Comparison of ENCODE assay signal across 14 mouse cellular contexts in genomic region chr2:163676745-163677144, GRCm38 (mm10). TPM values are rescaled to one million over a fixed set of nuclear protein-coding genes. Genes with fewer than 3 reads are reported as not detected.
DNase-seq lines count a peak whose midpoint lies in the region; ATAC-seq and TF ChIP-seq lines count a peak whose summit lies in the region.
"Had no signal": no experiment of that assay in that cellular context is flagged by ENCODE, and none has a peak within 500 bp of the region (broad histone marks: within the 10 kb centered on the region; RNA-seq: fewer than 3 reads in every experiment).

No protein-coding gene starts in this region.

- TF ChIP-seq EP300 in heart, adult 2 months (IDR thresholded peaks at IDR 0.05; ENCODE audit: insufficient read depth, low read depth, low read length), result no peak

- TF ChIP-seq POLR2A in heart, adult 2 months (IDR thresholded peaks at IDR 0.05; ENCODE audit: insufficient read depth, low read depth, low read length), result no peak

- no peaks in the 10 kb centered on the region for H3K9me3 ChIP-seq in liver, embryonic 11.5 days (ENCODE audit: control insufficient read depth, low read length)
- H3K9me3 ChIP-seq in liver, embryonic 12.5 days (replicated peaks), result no peaks in the 10 kb centered on the region
- H3K9me3 ChIP-seq in embryonic facial prominence, embryonic 15.5 days (replicated peaks), result no peaks in the 10 kb centered on the region
- H3K9me3 ChIP-seq in hindbrain, embryonic 11.5 days (ENCODE audit: control insufficient read depth, low read length), result no peaks in the 10 kb centered on the region
- H3K9me3 ChIP-seq: embryonic facial prominence, embryonic 13.5 days; neural tube, embryonic 12.5 days had no signal

- no peak overlapping the region for H3K4me3 ChIP-seq in heart, adult 2 months
- H3K4me3 ChIP-seq in liver, embryonic 11.5 days (ENCODE audit: low read depth, low read length), result no peak overlapping the region
- H3K4me3 ChIP-seq in liver, embryonic 12.5 days, result no peak overlapping the region
- H3K4me3 ChIP-seq in embryonic facial prominence, embryonic 15.5 days (replicated peaks), result no peak overlapping the region
- H3K4me3 ChIP-seq in hindbrain, embryonic 11.5 days (ENCODE audit: low read depth, low read length), result no peak overlapping the region
- H3K4me3 ChIP-seq: embryonic facial prominence, embryonic 13.5 days; neural tube, embryonic 12.5 days had no signal

- peak overlapping the region; percentile 82 for H3K27ac ChIP-seq in heart, adult 2 months
- H3K27ac ChIP-seq in liver, embryonic 11.5 days (ENCODE audit: low read depth, low read length), result 0 out of 2 replicates have a peak overlapping the region, but pooled peaks have one; percentile 15
- no peak overlapping the region for H3K27ac ChIP-seq in liver, embryonic 12.5 days
- H3K27ac ChIP-seq in embryonic facial prominence, embryonic 15.5 days (replicated peaks), result peak overlapping the region; percentile 87; the same call in 1 of the 2 replicates
- H3K27ac ChIP-seq in hindbrain, embryonic 11.5 days (ENCODE audit: low read depth, low read length), result no peak overlapping the region
- H3K27ac ChIP-seq: hindbrain, embryonic 14.5 days; neural tube, embryonic 12.5 days had no signal

- peak in 1 of 2 experiments; percentile 31 for DNase-seq in heart, adult 2 months
- DNase-seq in heart, postnatal 10 days, result no peak
- DNase-seq in liver, embryonic 11.5 days (ENCODE audit: low spot score), result no peak
- no peak for DNase-seq in hindbrain, embryonic 11.5 days (ENCODE audit: low spot score)
- no peak for DNase-seq in yolk sac, embryonic 10.5 days (ENCODE audit: low spot score)
- DNase-seq: cerebellum, adult 9-11 months; kidney, postnatal 36 days; left cerebral cortex, postnatal 4 days had no signal

- peaks cover 9% of the 10 kb centered on the region for H3K36me3 ChIP-seq in heart, adult 2 months (ENCODE audit: control insufficient read depth, insufficient read depth, low read length)
- H3K36me3 ChIP-seq in liver, embryonic 11.5 days (ENCODE audit: control insufficient read depth, insufficient read depth, low read length), result no peaks in the 10 kb centered on the region
- H3K36me3 ChIP-seq in liver, embryonic 12.5 days, result peaks cover 4% of the 10 kb centered on the region; the same call in 1 of the 2 replicates
- no peaks in the 10 kb centered on the region for H3K36me3 ChIP-seq in embryonic facial prominence, embryonic 15.5 days
- no peaks in the 10 kb centered on the region for H3K36me3 ChIP-seq in hindbrain, embryonic 11.5 days (ENCODE audit: control insufficient read depth, insufficient read depth, low read length)
- H3K36me3 ChIP-seq: embryonic facial prominence, embryonic 13.5 days; neural tube, embryonic 12.5 days had no signal

- intact Hi-C loops in heart, adult 2 months (cut with DNase I), result loop anchor here (5.0 kb wide), 1 partner anchor 41 kb away; no protein-coding TSS in a partner anchor
- intact Hi-C loops in heart, postnatal 10 days (cut with DNase I), result no loop called here

- no peak for TF ChIP-seq CTCF in heart, adult 2 months (IDR thresholded peaks at IDR 0.05)

- no peak overlapping the region for H3K9ac ChIP-seq in heart, adult 2 months (ENCODE audit: low read depth, low read length)
- H3K9ac ChIP-seq in liver, embryonic 11.5 days (ENCODE audit: low read depth, low read length), result no peak overlapping the region
- no peak overlapping the region for H3K9ac ChIP-seq in liver, embryonic 12.5 days
- H3K9ac ChIP-seq in embryonic facial prominence, embryonic 15.5 days, result no peak overlapping the region
- H3K9ac ChIP-seq in hindbrain, embryonic 11.5 days (ENCODE audit: low read depth, low read length), result no peak overlapping the region
- H3K9ac ChIP-seq: embryonic facial prominence, embryonic 13.5 days; hindbrain, embryonic 14.5 days; neural tube, embryonic 12.5 days had no signal

- H3K79me2 ChIP-seq in heart, adult 2 months (replicated peaks; ENCODE audit: control insufficient read depth, insufficient read depth, low read length), result peaks cover 11% of the 10 kb centered on the region

- 75% methylated on average over 3 of the region's 3 CpGs for WGBS in heart, adult 2 months
- WGBS in liver, embryonic 11.5 days, result 80% methylated on average over 3 of the region's 3 CpGs
- 73% methylated on average over 3 of the region's 3 CpGs for WGBS in liver, embryonic 12.5 days (ENCODE audit: insufficient replicate concordance)
- 93% methylated on average over 3 of the region's 3 CpGs for WGBS in embryonic facial prominence, embryonic 15.5 days
- 94% methylated on average over 3 of the region's 3 CpGs for WGBS in hindbrain, embryonic 11.5 days

- H3K4me2 ChIP-seq in liver, embryonic 11.5 days, result no peak overlapping the region
- H3K4me2 ChIP-seq in liver, embryonic 12.5 days, result no peak overlapping the region
- no peak overlapping the region for H3K4me2 ChIP-seq in embryonic facial prominence, embryonic 15.5 days (replicated peaks)
- no peak overlapping the region for H3K4me2 ChIP-seq in hindbrain, embryonic 11.5 days (replicated peaks; ENCODE audit: low read depth, low read length)
- H3K4me2 ChIP-seq: hindbrain, embryonic 14.5 days; neural tube, embryonic 12.5 days had no signal

- peaks cover 18% of the 10 kb centered on the region for H3K4me1 ChIP-seq in heart, adult 2 months (ENCODE audit: control insufficient read depth, insufficient read depth, low read length)
- H3K4me1 ChIP-seq in liver, embryonic 11.5 days (replicated peaks; ENCODE audit: control insufficient read depth, insufficient read depth, low read length), result peaks cover 19% of the 10 kb centered on the region
- H3K4me1 ChIP-seq in liver, embryonic 12.5 days, result peaks cover 52% of the 10 kb centered on the region
- peaks cover 36% of the 10 kb centered on the region for H3K4me1 ChIP-seq in embryonic facial prominence, embryonic 15.5 days
- H3K4me1 ChIP-seq in hindbrain, embryonic 11.5 days (replicated peaks; ENCODE audit: control insufficient read depth, insufficient read depth, low read length), result no peaks in the 10 kb centered on the region

- no peak for ATAC-seq in liver, embryonic 11.5 days (replicated peaks; ENCODE audit: low FRiP score)
- no peak for ATAC-seq in liver, embryonic 12.5 days
- ATAC-seq in embryonic facial prominence, embryonic 15.5 days (ENCODE audit: insufficient number of reproducible peaks, low FRiP score, low TSS enrichment, low read depth), result no peak
- peak; percentile 76 for ATAC-seq in monocyte, adult 5-6 weeks (replicated peaks; ENCODE audit: insufficient number of reproducible peaks, low FRiP score, low TSS enrichment, poor library complexity, severe bottlenecking)
- ATAC-seq in hindbrain, embryonic 11.5 days (ENCODE audit: low FRiP score), result no peak

- no peaks in the 10 kb centered on the region for H3K27me3 ChIP-seq in heart, adult 2 months (ENCODE audit: control insufficient read depth, insufficient read depth, low read length)
- no peaks in the 10 kb centered on the region for H3K27me3 ChIP-seq in liver, embryonic 11.5 days (replicated peaks; ENCODE audit: control insufficient read depth, insufficient read depth, low read length)
- no peaks in the 10 kb centered on the region for H3K27me3 ChIP-seq in liver, embryonic 12.5 days (replicated peaks)
- H3K27me3 ChIP-seq in embryonic facial prominence, embryonic 15.5 days, result no peaks in the 10 kb centered on the region
- H3K27me3 ChIP-seq in hindbrain, embryonic 11.5 days (ENCODE audit: control insufficient read depth, insufficient read depth, low read length), result no peaks in the 10 kb centered on the region
- H3K27me3 ChIP-seq: embryonic facial prominence, embryonic 13.5 days; neural tube, embryonic 12.5 days had no signal

RNA-seq across cellular contexts. Expression of gene Pkig, which starts 18.6 kb away (rescaled TPM):
- total RNA-seq in heart, adult 2 months (2021), result 100 to 1,000 TPM; 214 to 237 TPM
- 344 and 361 TPM in 2 replicates for polyA plus RNA-seq in heart, adult 2 months (2012; rRNA removed)
- 100 to 1,000 TPM; 177 to 195 TPM for total RNA-seq in heart, postnatal 10 days (2021)
- polyA plus RNA-seq in liver, embryonic 11.5 days (2014; fragmentation: Nextera tagmentation; extraction: Ambion mirVana), result 178 and 186 TPM in 2 replicates
- polyA plus RNA-seq in liver, embryonic 12.5 days (2016; fragmentation: Nextera tagmentation; extraction: Ambion mirVana), result 133 and 134 TPM in 2 replicates
- 152 and 155 TPM in 2 replicates for polyA plus RNA-seq in embryonic facial prominence, embryonic 15.5 days (2015; fragmentation: Nextera tagmentation; extraction: Ambion mirVana)
- 35.5 to 40.2 TPM (median 39.7 TPM) in 3 replicates for total RNA-seq in monocyte, adult 5-6 weeks (2017)
- polyA plus RNA-seq in hindbrain, embryonic 11.5 days (2014; fragmentation: Nextera tagmentation; extraction: Ambion mirVana), result 136 and 138 TPM in 2 replicates

RNA-seq across cellular contexts. Expression of gene Serinc3, which starts 31.8 kb away (rescaled TPM):
- 100 to 1,000 TPM; 294 to 351 TPM for total RNA-seq in heart, adult 2 months (2021)
- polyA plus RNA-seq in heart, adult 2 months (2012; rRNA removed), result 264 and 414 TPM in 2 replicates
- 100 to 1,000 TPM; 327 to 358 TPM for total RNA-seq in heart, postnatal 10 days (2021)
- 116 TPM in 2 replicates for polyA plus RNA-seq in liver, embryonic 11.5 days (2014; fragmentation: Nextera tagmentation; extraction: Ambion mirVana)
- polyA plus RNA-seq in liver, embryonic 12.5 days (2016; fragmentation: Nextera tagmentation; extraction: Ambion mirVana), result 127 and 132 TPM in 2 replicates
- 39.4 and 40.8 TPM in 2 replicates for polyA plus RNA-seq in embryonic facial prominence, embryonic 15.5 days (2015; fragmentation: Nextera tagmentation; extraction: Ambion mirVana)
- total RNA-seq in monocyte, adult 5-6 weeks (2017), result 811 to 879 TPM (median 868 TPM) in 3 replicates
- polyA plus RNA-seq in hindbrain, embryonic 11.5 days (2014; fragmentation: Nextera tagmentation; extraction: Ambion mirVana), result 35.7 and 38.4 TPM in 2 replicates

Comparison
In these comparisons a context has a peak if more than half of its experiments do, and no peak if none do; other contexts are left out.
1. H3K27ac ChIP-seq: peak in heart, adult 2 months (single experiment), liver, embryonic 11.5 days (single experiment) and embryonic facial prominence, embryonic 15.5 days (single experiment); none in liver, embryonic 12.5 days (single experiment) and hindbrain, embryonic 11.5 days (single experiment).